Mouse (Mus musculus) ES-E14 (cell line): ENCODE data around the gene Dpp10. TPM values are rescaled to one million over a fixed set of nuclear protein-coding genes. Genes with fewer than 3 reads are reported as not detected.

Source experiments
- DNase-seq: peaks from one replicate; pipeline ENCODE4 v3.0.0-alpha.2; 2013; ENCODE audit warnings: low read depth, low spot score
- H3K27ac ChIP-seq: 2 replicates; pipeline ENCODE4 v1.5.1; 2012; ENCODE audit warnings: low read depth, mild to moderate bottlenecking, low read length, moderate library complexity, mixed read lengths; ENCODE audit not compliant: poor library complexity, insufficient read depth, severe bottlenecking
- H3K36me3 ChIP-seq: 2 replicates; pipeline ENCODE4 v1.6.1; 2012; ENCODE audit warnings: mild to moderate bottlenecking, low read length, moderate library complexity, mixed read lengths; ENCODE audit not compliant: control insufficient read depth, poor library complexity, insufficient read depth, severe bottlenecking
- H3K4me1 ChIP-seq, 2 experiments: fragments of 150-350 bp in 1 of 2; sonication (generic) in 1 of 2; 2 replicates each; pipeline ENCODE4 v1.6.1; 2012; ENCODE audit warnings: low read length in 2 of 2, mild to moderate bottlenecking in 1 of 2, mixed read lengths in 1 of 2; ENCODE audit not compliant: control insufficient read depth in 2 of 2, insufficient read depth in 2 of 2, poor library complexity in 1 of 2
- H3K4me3 ChIP-seq, 2 experiments: fragments of 150-350 bp in 1 of 2; sonication (generic) in 1 of 2; 2 replicates each; pipeline ENCODE4 v1.5.1; 2012; ENCODE audit warnings: low read length in 2 of 2, low read depth in 1 of 2, mild to moderate bottlenecking in 1 of 2, mixed read lengths in 1 of 2; ENCODE audit not compliant: insufficient read depth in 1 of 2, poor library complexity in 1 of 2, severe bottlenecking in 1 of 2
- H3K9ac ChIP-seq: 2 replicates; pipeline ENCODE4 v1.6.1; 2012; ENCODE audit warnings: low read depth, mild to moderate bottlenecking, low read length, mixed read lengths; ENCODE audit not compliant: poor library complexity, insufficient read depth, severe bottlenecking
- H3K9me3 ChIP-seq: fragments of 150-350 bp; sonication (generic); 2 replicates; pipeline ENCODE4 v1.6.1; 2012; ENCODE audit warnings: low read depth, mild to moderate bottlenecking, low read length; ENCODE audit not compliant: control insufficient read depth, insufficient read depth
- CHD2 ChIP-seq: IDR thresholded peaks from 2 replicates; pipeline ENCODE4 v1.6.1; 2014; ENCODE audit warnings: mild to moderate bottlenecking, low read depth, low read length, inconsistent platforms
- HCFC1 ChIP-seq: IDR thresholded peaks from 2 replicates; pipeline ENCODE4 v1.6.1; 2012; ENCODE audit warnings: low read length, inconsistent platforms, borderline replicate concordance; ENCODE audit not compliant: insufficient read depth
- MAFK ChIP-seq: IDR thresholded peaks from 2 replicates; pipeline ENCODE4 v1.6.1; 2014; ENCODE audit warnings: mild to moderate bottlenecking, low read depth, low read length, inconsistent platforms; ENCODE audit not compliant: insufficient read depth
- ZC3H11A ChIP-seq: IDR thresholded peaks from 2 replicates; pipeline ENCODE4 v1.6.1; 2012; ENCODE audit warnings: low read depth, mild to moderate bottlenecking, inconsistent platforms, low read length, borderline replicate concordance
- ZNF384 ChIP-seq: IDR thresholded peaks from 2 replicates; pipeline ENCODE4 v1.6.1; 2012; ENCODE audit warnings: low read depth, low read length, inconsistent platforms
- in situ Hi-C, 2 experiments: fragments of 600-800 bp; cut with MboI; formaldehyde crosslinking; loops; one replicate each; pipeline ENCODE4 v1.15.1; 2025; ENCODE audit warnings: low sequenced_read_pairs in 2 of 2, inconsistent platforms in 1 of 2; ENCODE audit not compliant: unreplicated experiment in 2 of 2
- total RNA-seq: library from RNA; depleted of rRNA; stranded (reverse); fragments of 300-350 nt; gene quantifications from 2 replicates; pipeline ENCODE4 v1.2.3, GENCODE M21; 2012

Dpp10 gene
- total RNA-seq, 1 experiment = not detected

DNA sequence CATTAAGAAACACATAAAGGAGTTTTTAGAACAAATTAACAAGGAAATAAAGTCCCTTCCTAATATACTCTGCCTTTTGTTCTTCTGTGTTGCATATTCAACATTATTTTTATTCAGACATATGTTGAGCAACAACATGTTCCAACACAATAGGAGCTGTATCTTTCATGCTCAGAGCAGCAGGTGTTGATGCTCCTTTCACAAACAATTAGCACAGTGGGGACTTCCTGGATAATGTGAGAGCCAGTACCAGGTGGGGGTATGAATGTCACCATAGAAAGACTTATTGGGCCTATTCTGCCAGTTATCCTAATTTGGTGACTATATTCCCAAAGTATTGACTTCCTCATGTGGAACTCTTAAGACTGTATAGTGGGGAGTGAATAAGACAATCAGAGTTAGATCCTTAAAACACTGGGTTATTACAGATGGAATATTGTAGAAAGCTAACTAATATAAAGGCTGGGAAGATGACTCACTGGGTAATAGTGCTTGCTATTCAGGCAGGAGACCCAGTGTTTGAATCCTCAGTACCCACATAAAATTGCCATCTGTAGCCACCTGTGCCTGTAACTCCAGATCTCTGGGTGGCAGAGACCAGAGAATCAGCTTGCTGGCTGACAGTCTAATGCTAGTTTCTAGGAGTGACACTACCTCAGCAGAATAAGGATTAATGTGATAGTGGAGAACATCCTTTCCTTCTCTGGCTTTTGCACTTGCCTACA, 117.9 kb downstream of the Dpp10 start:
- Histone ChIP-seq H3K9ac (no peak overlapping the region), H3K27ac (no peak overlapping the region), H3K36me3 (no peaks in the 10 kb centered on the region), H3K9me3 (no peaks in the 10 kb centered on the region), H3K4me1 (no peaks in the 10 kb centered on the region), H3K4me3 (no peak overlapping the region)
- TF ChIP-seq ZC3H11A (no peak), HCFC1 (no peak), CHD2 (no peak), ZNF384 (no peak), MAFK (no peak)
- no peak for DNase-seq
- in situ Hi-C loops = no loop called here

DNA sequence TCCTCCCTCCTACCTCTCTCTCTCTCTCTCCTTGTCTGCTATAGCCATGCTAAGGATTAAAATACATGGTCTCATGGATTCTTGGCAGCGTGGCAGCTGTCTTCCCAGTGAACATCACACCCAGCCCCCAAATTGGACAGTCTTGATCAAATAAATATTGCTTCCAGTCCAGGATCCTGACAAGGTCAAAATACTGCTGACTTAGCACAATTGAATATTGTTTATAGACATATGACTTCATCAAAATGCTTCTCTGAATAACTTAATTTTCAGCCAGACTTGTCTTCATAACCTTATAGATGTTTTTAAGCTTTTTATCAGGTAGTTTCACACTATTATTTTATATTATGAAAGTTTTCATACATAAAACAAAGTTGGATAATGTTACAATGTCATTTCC, 120.5 kb downstream of the Dpp10 start:
- Histone ChIP-seq H3K9ac (no peak overlapping the region), H3K4me3 (no peak overlapping the region), H3K36me3 (no peaks in the 10 kb centered on the region), H3K4me1 (no peaks in the 10 kb centered on the region), H3K9me3 (no peaks in the 10 kb centered on the region), H3K27ac (no peak overlapping the region)
- no peak for TF ChIP-seq CHD2
- TF ChIP-seq ZC3H11A = no peak
- TF ChIP-seq MAFK = peak; percentile 89
- no peak for TF ChIP-seq HCFC1
- in situ Hi-C loops = no loop called here
- DNase-seq = no peak

DNA sequence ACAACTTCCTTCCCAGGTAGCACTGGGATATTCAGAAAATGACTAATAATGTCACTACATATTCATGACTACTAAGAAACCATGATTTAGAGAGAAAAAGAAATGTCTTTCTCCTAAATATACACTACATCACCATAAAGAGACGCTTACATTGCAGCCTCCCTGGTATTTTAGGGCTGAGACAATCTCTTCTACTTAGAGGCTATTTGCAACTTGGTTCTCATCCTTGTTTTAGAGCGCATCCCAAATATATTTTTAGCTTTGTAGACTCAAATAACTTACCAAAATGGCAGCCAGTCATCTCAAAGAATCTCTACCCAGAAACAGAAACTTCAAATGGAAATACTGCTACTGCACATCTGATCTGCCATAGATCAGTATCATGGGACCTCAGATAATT, 121.5 kb downstream of the Dpp10 start:
- Histone ChIP-seq H3K27ac (no peak overlapping the region), H3K4me3 (no peak overlapping the region), H3K9me3 (no peaks in the 10 kb centered on the region), H3K36me3 (no peaks in the 10 kb centered on the region), H3K9ac (no peak overlapping the region), H3K4me1 (no peaks in the 10 kb centered on the region)
- DNase-seq = no peak
- TF ChIP-seq MAFK (no peak), HCFC1 (no peak), ZC3H11A (no peak), ZNF384 (no peak), CHD2 (no peak)
- in situ Hi-C loops = no loop called here

DNA sequence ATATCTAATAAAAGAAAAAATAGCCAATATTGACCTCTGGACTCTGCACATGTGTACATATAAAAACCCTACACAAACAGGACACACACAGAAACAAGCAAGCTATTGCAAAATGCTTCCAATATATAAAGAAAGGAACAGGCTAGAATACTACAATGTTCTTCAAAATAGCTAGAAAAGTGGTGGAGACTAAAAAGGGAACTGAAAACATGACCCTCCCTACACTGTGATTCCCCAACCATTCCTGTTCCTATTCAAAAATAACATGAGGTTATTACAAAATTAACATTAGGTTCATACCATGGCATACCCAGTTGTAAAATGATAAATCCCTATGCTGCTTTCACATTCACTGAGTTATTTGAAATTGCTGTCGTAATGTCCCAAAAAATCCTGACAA, 125.8 kb downstream of the Dpp10 start:
- H3K4me3 ChIP-seq = no peak overlapping the region
- H3K36me3 ChIP-seq = no peaks in the 10 kb centered on the region
- no peaks in the 10 kb centered on the region for H3K9me3 ChIP-seq
- H3K27ac ChIP-seq = no peak overlapping the region
- no peak overlapping the region for H3K9ac ChIP-seq
- DNase-seq = no peak
- TF ChIP-seq HCFC1 (no peak), CHD2 (no peak), MAFK (no peak), ZC3H11A (no peak), ZNF384 (no peak)
- in situ Hi-C loops = no loop called here
- H3K4me1 ChIP-seq = no peaks in the 10 kb centered on the region

DNA sequence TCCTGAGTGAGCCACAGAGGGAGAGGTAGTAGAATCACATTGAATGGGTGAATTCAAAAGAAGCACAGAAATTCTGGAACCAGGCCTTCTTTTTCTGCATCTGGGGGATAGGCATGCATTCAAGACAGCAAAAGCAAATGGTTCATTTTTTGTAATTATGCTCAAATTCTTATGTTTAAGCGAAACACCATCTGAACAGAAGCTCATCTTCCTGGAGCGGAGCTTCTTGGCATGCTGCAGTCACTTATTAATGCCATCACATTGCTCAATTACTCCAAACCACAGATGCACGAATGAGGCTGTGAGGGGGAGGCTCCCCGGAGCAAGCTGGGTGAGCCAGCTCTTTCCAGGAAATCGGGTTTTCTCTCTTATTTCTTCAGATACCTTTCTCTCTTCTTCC, 142.7 kb downstream of the Dpp10 start:
- in situ Hi-C loops = no loop called here
- TF ChIP-seq CHD2 = no peak
- no peaks in the 10 kb centered on the region for H3K4me1 ChIP-seq

More for the DNA sequence above, 142.7 kb downstream of the Dpp10 start:
- H3K36me3 ChIP-seq = no peaks in the 10 kb centered on the region
- H3K9ac ChIP-seq = no peak overlapping the region
- no peaks in the 10 kb centered on the region for H3K9me3 ChIP-seq
- DNase-seq = no peak
- H3K27ac ChIP-seq = no peak overlapping the region
- H3K4me3 ChIP-seq = no peak overlapping the region
